23 mouse cellular contexts compared by ENCODE assay signal in genomic region chr6:140106141-140106540, GRCm38 (mm10).
A peak's percentile ranks its signal among the peaks of the same experiment; 100 is the strongest.
DNase-seq lines count a peak whose midpoint lies in the region; ATAC-seq lines count a peak whose summit lies in the region.
"Had no signal": no experiment of that assay in that cellular context is flagged by ENCODE, and none has a peak within 500 bp of the region (broad histone marks: within the 10 kb centered on the region; RNA-seq: fewer than 3 reads in every experiment).

No protein-coding gene starts in this region.

- ATAC-seq in limb, embryonic 11.5 days (ENCODE audit: insufficient number of reproducible peaks, low FRiP score, low TSS enrichment, low read depth), result no peak
- peak; percentile 54; the same call in 1 of the 2 replicates for ATAC-seq in intestine, embryonic 15.5 days
- peak; percentile 77 for ATAC-seq in intestine, embryonic 16.5 days
- ATAC-seq: forebrain, embryonic 14.5 days; forebrain, embryonic 16.5 days had no signal

- H3K36me3 ChIP-seq in limb, embryonic 11.5 days (ENCODE audit: control insufficient read depth, insufficient read depth, low read length), result no peaks in the 10 kb centered on the region
- no peaks in the 10 kb centered on the region for H3K36me3 ChIP-seq in limb, embryonic 10.5 days
- no peaks in the 10 kb centered on the region for H3K36me3 ChIP-seq in intestine, embryonic 15.5 days
- H3K36me3 ChIP-seq in intestine, embryonic 16.5 days (ENCODE audit: control insufficient read depth, insufficient read depth, low read length), result no peaks in the 10 kb centered on the region
- H3K36me3 ChIP-seq: embryonic facial prominence, embryonic 13.5 days; embryonic facial prominence, embryonic 15.5 days; forebrain, embryonic 10.5 days; forebrain, embryonic 12.5 days had no signal

- no peak overlapping the region for H3K9ac ChIP-seq in limb, embryonic 11.5 days (ENCODE audit: low read length)
- H3K9ac ChIP-seq in intestine, embryonic 15.5 days, result no peak overlapping the region
- H3K9ac ChIP-seq in intestine, embryonic 16.5 days (ENCODE audit: low read depth, low read length), result no peak overlapping the region
- H3K9ac ChIP-seq: embryonic facial prominence, embryonic 13.5 days; embryonic facial prominence, embryonic 15.5 days; forebrain, embryonic 12.5 days had no signal

- H3K4me3 ChIP-seq in limb, embryonic 11.5 days (ENCODE audit: low read depth, low read length), result no peak overlapping the region
- H3K4me3 ChIP-seq in limb, embryonic 10.5 days, result no peak overlapping the region
- H3K4me3 ChIP-seq in intestine, embryonic 15.5 days (replicated peaks), result no peak overlapping the region
- H3K4me3 ChIP-seq in intestine, embryonic 16.5 days (ENCODE audit: low read length), result no peak overlapping the region
- H3K4me3 ChIP-seq: embryonic facial prominence, embryonic 13.5 days; embryonic facial prominence, embryonic 15.5 days; erythroblast, embryonic 14.5 days; forebrain, embryonic 10.5 days; forebrain, embryonic 12.5 days had no signal

- H3K9me3 ChIP-seq in limb, embryonic 11.5 days (ENCODE audit: control insufficient read depth, low read length), result no peaks in the 10 kb centered on the region
- no peaks in the 10 kb centered on the region for H3K9me3 ChIP-seq in limb, embryonic 10.5 days (replicated peaks)
- H3K9me3 ChIP-seq in intestine, embryonic 15.5 days, result no peaks in the 10 kb centered on the region
- H3K9me3 ChIP-seq in intestine, embryonic 16.5 days (ENCODE audit: control insufficient read depth, low read length), result no peaks in the 10 kb centered on the region
- H3K9me3 ChIP-seq: embryonic facial prominence, embryonic 13.5 days; embryonic facial prominence, embryonic 15.5 days; forebrain, embryonic 10.5 days; forebrain, embryonic 12.5 days had no signal

- no peak overlapping the region for H3K27ac ChIP-seq in limb, embryonic 11.5 days (replicated peaks; ENCODE audit: low read depth, low read length)
- no peak overlapping the region for H3K27ac ChIP-seq in limb, embryonic 10.5 days
- H3K27ac ChIP-seq in intestine, embryonic 15.5 days, result no peak overlapping the region
- H3K27ac ChIP-seq in intestine, embryonic 16.5 days (ENCODE audit: low read length), result no peak overlapping the region
- H3K27ac ChIP-seq: embryonic facial prominence, embryonic 13.5 days; embryonic facial prominence, embryonic 15.5 days; forebrain, embryonic 10.5 days; forebrain, embryonic 12.5 days had no signal

- no peak overlapping the region for H3K4me2 ChIP-seq in limb, embryonic 11.5 days (ENCODE audit: low read depth, severe bottlenecking)
- H3K4me2 ChIP-seq in intestine, embryonic 15.5 days (replicated peaks), result no peak overlapping the region
- no peak overlapping the region for H3K4me2 ChIP-seq in intestine, embryonic 16.5 days (ENCODE audit: low read depth, low read length)
- H3K4me2 ChIP-seq: embryonic facial prominence, embryonic 13.5 days; embryonic facial prominence, embryonic 15.5 days; forebrain, embryonic 12.5 days had no signal

- no peaks in the 10 kb centered on the region for H3K27me3 ChIP-seq in limb, embryonic 11.5 days (ENCODE audit: control insufficient read depth, insufficient read depth, low read length)
- no peaks in the 10 kb centered on the region for H3K27me3 ChIP-seq in limb, embryonic 10.5 days (ENCODE audit: low read depth, poor library complexity, severe bottlenecking)
- no peaks in the 10 kb centered on the region for H3K27me3 ChIP-seq in intestine, embryonic 15.5 days (replicated peaks)
- no peaks in the 10 kb centered on the region for H3K27me3 ChIP-seq in intestine, embryonic 16.5 days (replicated peaks; ENCODE audit: control insufficient read depth, insufficient read depth, low read length)
- H3K27me3 ChIP-seq: embryonic facial prominence, embryonic 13.5 days; embryonic facial prominence, embryonic 15.5 days; forebrain, embryonic 12.5 days had no signal

- 90% methylated on average over 5 of the region's 5 CpGs for whole genome bisulfite sequencing in limb, embryonic 11.5 days
- WGBS in limb, embryonic 10.5 days, result 89% methylated on average over 5 of the region's 5 CpGs
- 77% methylated on average over 5 of the region's 5 CpGs for WGBS in intestine, embryonic 15.5 days
- 74% methylated on average over 5 of the region's 5 CpGs for WGBS in intestine, embryonic 16.5 days

- H3K4me1 ChIP-seq in limb, embryonic 11.5 days (ENCODE audit: control insufficient read depth, insufficient read depth, low read length), result no peaks in the 10 kb centered on the region
- H3K4me1 ChIP-seq in limb, embryonic 10.5 days, result no peaks in the 10 kb centered on the region
- H3K4me1 ChIP-seq in intestine, embryonic 15.5 days (replicated peaks), result no peaks in the 10 kb centered on the region
- peaks cover 16% of the 10 kb centered on the region for H3K4me1 ChIP-seq in intestine, embryonic 16.5 days (ENCODE audit: control insufficient read depth, insufficient read depth, low read length)
- H3K4me1 ChIP-seq: embryonic facial prominence, embryonic 13.5 days; embryonic facial prominence, embryonic 15.5 days; forebrain, embryonic 10.5 days; forebrain, embryonic 12.5 days had no signal

- peak; percentile 18 for DNase-seq in limb, embryonic 11.5 days (ENCODE audit: low spot score)
- DNase-seq in limb, embryonic 10.5 days (ENCODE audit: low spot score), result no peak
- DNase-seq in yolk sac, embryonic 10.5 days (ENCODE audit: low spot score), result peak; percentile 47
- DNase-seq in urinary bladder, postnatal 25 days (ENCODE audit: low spot score), result no peak
- no peak for DNase-seq in testis, postnatal 10 days (ENCODE audit: low spot score)
- DNase-seq: adrenal gland, postnatal 10 days; adrenal gland, postnatal 25 days; cerebellum, adult 11 months; cerebellum, adult 18-20 months; cerebellum, adult 8-10 months; cerebellum, adult 9-11 months; cerebellum, postnatal 14 days; cerebellum, postnatal 36 days; embryo, embryonic 11 days had no signal

Comparison
In these comparisons a context has a peak if more than half of its experiments do, and no peak if none do; other contexts are left out.
1. DNase-seq: peak in limb, embryonic 11.5 days (single experiment) and yolk sac, embryonic 10.5 days (single experiment); none in limb, embryonic 10.5 days (single experiment), urinary bladder, postnatal 25 days (single experiment) and testis, postnatal 10 days (single experiment).